Mouse (Mus musculus) kidney, postnatal 10 days (tissue): ENCODE results near the gene Sec61a2.
A peak's percentile ranks its signal among the peaks of the same experiment; 100 is the strongest.

Source experiments
- DNase-seq: peaks from one replicate; pipeline ENCODE4 v3.0.0; 2021; ENCODE audit warnings: mixed read lengths

The Sec61a2 gene

GRCm38 (mm10) chr2:5894843-5895570, at the start of gene Sec61a2:
Gene Sec61a2, minus strand, starts transcription at chr2:5895432.
- peak; percentile 100 for DNase-seq

- no peak for DNase-seq
Measured at GRCm38 (mm10) chr2:5943071-5943470, 47.8 kb upstream of the Sec61a2 start.

GRCm38 (mm10) chr2:5942416-5943032, 47.3 kb upstream of the Sec61a2 start, which contains the start of gene Dhtkd1:
Gene Dhtkd1, minus strand, starts transcription at chr2:5942792.
- peak; percentile 79 for DNase-seq

- DNase-seq = peak; percentile 18
Measured at GRCm38 (mm10) chr2:5941861-5942415, 46.7 kb upstream of the Sec61a2 start.

- no peak for DNase-seq
Measured at GRCm38 (mm10) chr2:5940936-5941335, 45.7 kb upstream of the Sec61a2 start.

- DNase-seq = no peak
Measured at GRCm38 (mm10) chr2:5939911-5940310, 44.7 kb upstream of the Sec61a2 start.

GRCm38 (mm10) chr2:5939319-5939718, 44.1 kb upstream of the Sec61a2 start:
- no peak for DNase-seq

- no peak for DNase-seq
Measured at GRCm38 (mm10) chr2:5936550-5936949, 41.3 kb upstream of the Sec61a2 start.

- peak; percentile 14 for DNase-seq
Measured at GRCm38 (mm10) chr2:5936068-5936467, 40.8 kb upstream of the Sec61a2 start.

GRCm38 (mm10) chr2:5934936-5935335, 39.7 kb upstream of the Sec61a2 start:
- no peak for DNase-seq

GRCm38 (mm10) chr2:5931938-5932337, 36.7 kb upstream of the Sec61a2 start:
- no peak for DNase-seq

GRCm38 (mm10) chr2:5930291-5931054, 35.2 kb upstream of the Sec61a2 start:
- DNase-seq = no peak

GRCm38 (mm10) chr2:5929793-5930192, 34.6 kb upstream of the Sec61a2 start:
- no peak for DNase-seq

GRCm38 (mm10) chr2:5927481-5927880, 32.2 kb upstream of the Sec61a2 start:
- DNase-seq = no peak

GRCm38 (mm10) chr2:5923786-5924185, 28.6 kb upstream of the Sec61a2 start:
- no peak for DNase-seq

GRCm38 (mm10) chr2:5922823-5923222, 27.6 kb upstream of the Sec61a2 start:
- DNase-seq = no peak

GRCm38 (mm10) chr2:5911282-5911965, 16.2 kb upstream of the Sec61a2 start:
- DNase-seq = peak; percentile 33

GRCm38 (mm10) chr2:5906625-5907024, 11.4 kb upstream of the Sec61a2 start:
- peak; percentile 64 for DNase-seq

- peak; percentile 41 for DNase-seq
Measured at GRCm38 (mm10) chr2:5906092-5906491, 10.9 kb upstream of the Sec61a2 start.

GRCm38 (mm10) chr2:5900145-5900544, 4.9 kb upstream of the Sec61a2 start:
- DNase-seq = peak; percentile 48

GRCm38 (mm10) chr2:5894296-5894695, 936 bp downstream of the Sec61a2 start:
- no peak for DNase-seq

- DNase-seq = no peak
Measured at GRCm38 (mm10) chr2:5889412-5889811, 5.8 kb downstream of the Sec61a2 start.

GRCm38 (mm10) chr2:5888865-5889264, 6.4 kb downstream of the Sec61a2 start:
- DNase-seq = no peak
